Comparison of ENCODE assay signal across 21 mouse cellular contexts in genomic region chr5:90655891-90656290, GRCm38 (mm10). TPM values are rescaled to one million over a fixed set of nuclear protein-coding genes. Genes with fewer than 3 reads are reported as not detected.
DNase-seq lines count a peak whose midpoint lies in the region; ATAC-seq and TF ChIP-seq lines count a peak whose summit lies in the region.
"Had no signal": no experiment of that assay in that cellular context is flagged by ENCODE, and none has a peak within 500 bp of the region (broad histone marks: within the 10 kb centered on the region; RNA-seq: fewer than 3 reads in every experiment).

No protein-coding gene starts in this region.

- no peak overlapping the region for H3K27ac ChIP-seq in hindbrain, embryonic 13.5 days
- H3K27ac ChIP-seq in hindbrain, embryonic 12.5 days: no peak overlapping the region
- no peak overlapping the region for H3K27ac ChIP-seq in midbrain, postnatal 0 days (ENCODE audit: low read depth, low read length)
- H3K27ac ChIP-seq in midbrain, embryonic 15.5 days: no peak overlapping the region
- no peak overlapping the region for H3K27ac ChIP-seq in embryonic facial prominence, embryonic 12.5 days
- no peak overlapping the region for H3K27ac ChIP-seq in hindbrain, postnatal 0 days
- H3K27ac ChIP-seq: limb, embryonic 15.5 days; liver, embryonic 15.5 days; midbrain, embryonic 13.5 days; stomach, postnatal 0 days had no signal

- H3K9ac ChIP-seq in hindbrain, embryonic 13.5 days: no peak overlapping the region
- H3K9ac ChIP-seq in hindbrain, embryonic 12.5 days: no peak overlapping the region
- H3K9ac ChIP-seq in midbrain, postnatal 0 days (replicated peaks; ENCODE audit: low read length, poor library complexity, severe bottlenecking): no peak overlapping the region
- no peak overlapping the region for H3K9ac ChIP-seq in midbrain, embryonic 15.5 days
- no peak overlapping the region for H3K9ac ChIP-seq in embryonic facial prominence, embryonic 12.5 days
- no peak overlapping the region for H3K9ac ChIP-seq in hindbrain, postnatal 0 days (replicated peaks; ENCODE audit: low read length)
- H3K9ac ChIP-seq: limb, embryonic 15.5 days; liver, embryonic 15.5 days; midbrain, embryonic 13.5 days had no signal

- no peak overlapping the region for H3K4me3 ChIP-seq in hindbrain, embryonic 13.5 days
- H3K4me3 ChIP-seq in hindbrain, embryonic 12.5 days: no peak overlapping the region
- no peak overlapping the region for H3K4me3 ChIP-seq in midbrain, postnatal 0 days (ENCODE audit: low read depth, low read length)
- no peak overlapping the region for H3K4me3 ChIP-seq in midbrain, embryonic 15.5 days
- no peak overlapping the region for H3K4me3 ChIP-seq in embryonic facial prominence, embryonic 12.5 days
- 0 out of 2 replicates have a peak overlapping the region, but pooled peaks have one; percentile 8 for H3K4me3 ChIP-seq in hindbrain, postnatal 0 days (ENCODE audit: low read length)
- H3K4me3 ChIP-seq: limb, embryonic 15.5 days; liver, embryonic 15.5 days; midbrain, embryonic 13.5 days had no signal

- no peaks in the 10 kb centered on the region for H3K36me3 ChIP-seq in hindbrain, embryonic 13.5 days
- H3K36me3 ChIP-seq in hindbrain, embryonic 12.5 days: no peaks in the 10 kb centered on the region
- H3K36me3 ChIP-seq in midbrain, postnatal 0 days (ENCODE audit: insufficient read depth, low read length): no peaks in the 10 kb centered on the region
- no peaks in the 10 kb centered on the region for H3K36me3 ChIP-seq in midbrain, embryonic 15.5 days (replicated peaks)
- H3K36me3 ChIP-seq in embryonic facial prominence, embryonic 12.5 days: no peaks in the 10 kb centered on the region
- no peaks in the 10 kb centered on the region for H3K36me3 ChIP-seq in hindbrain, postnatal 0 days (ENCODE audit: insufficient read depth, low read length)
- H3K36me3 ChIP-seq: limb, embryonic 15.5 days; liver, embryonic 15.5 days; midbrain, embryonic 13.5 days had no signal

- H3K4me2 ChIP-seq in hindbrain, embryonic 13.5 days: peak overlapping the region; percentile 16; the same call in 1 of the 2 replicates
- no peak overlapping the region for H3K4me2 ChIP-seq in hindbrain, embryonic 12.5 days (replicated peaks)
- H3K4me2 ChIP-seq in midbrain, postnatal 0 days (ENCODE audit: low read depth, low read length, poor library complexity, severe bottlenecking): no peak overlapping the region
- no peak overlapping the region for H3K4me2 ChIP-seq in midbrain, embryonic 15.5 days
- peak overlapping the region; percentile 22 for H3K4me2 ChIP-seq in embryonic facial prominence, embryonic 12.5 days (replicated peaks)
- peak overlapping the region; percentile 38 for H3K4me2 ChIP-seq in hindbrain, postnatal 0 days (ENCODE audit: low read depth, low read length)
- H3K4me2 ChIP-seq: heart, embryonic 11.5 days; limb, embryonic 15.5 days; liver, embryonic 15.5 days; midbrain, embryonic 13.5 days had no signal

- 64% methylated on average over 13 of the region's 13 CpGs for WGBS in hindbrain, embryonic 13.5 days
- 62% methylated on average over 13 of the region's 13 CpGs for WGBS in hindbrain, embryonic 12.5 days
- 52% methylated on average over 13 of the region's 13 CpGs for WGBS in midbrain, postnatal 0 days
- WGBS in midbrain, embryonic 15.5 days: 59% methylated on average over 13 of the region's 13 CpGs
- 41% methylated on average over 13 of the region's 13 CpGs for WGBS in embryonic facial prominence, embryonic 12.5 days
- 48% methylated on average over 13 of the region's 13 CpGs for WGBS in hindbrain, postnatal 0 days

- H3K4me1 ChIP-seq in hindbrain, embryonic 13.5 days (replicated peaks): 0 out of 2 replicates have a peak, but pooled peaks cover 5% of the 10 kb centered on the region
- no peaks in the 10 kb centered on the region for H3K4me1 ChIP-seq in hindbrain, embryonic 12.5 days
- 0 out of 2 replicates have a peak, but pooled peaks cover 4% of the 10 kb centered on the region for H3K4me1 ChIP-seq in midbrain, postnatal 0 days (ENCODE audit: insufficient read depth, low read length)
- H3K4me1 ChIP-seq in midbrain, embryonic 15.5 days: no peaks in the 10 kb centered on the region
- H3K4me1 ChIP-seq in embryonic facial prominence, embryonic 12.5 days: 0 out of 2 replicates have a peak, but pooled peaks cover 5% of the 10 kb centered on the region
- no peaks in the 10 kb centered on the region for H3K4me1 ChIP-seq in hindbrain, postnatal 0 days (ENCODE audit: insufficient read depth, low read length)
- H3K4me1 ChIP-seq: liver, embryonic 15.5 days had no signal

- no peak for ATAC-seq in hindbrain, embryonic 13.5 days (ENCODE audit: low FRiP score)
- no peak for ATAC-seq in hindbrain, embryonic 12.5 days (ENCODE audit: low FRiP score)
- no peak for ATAC-seq in midbrain, postnatal 0 days (ENCODE audit: low FRiP score)
- ATAC-seq in midbrain, embryonic 15.5 days (replicated peaks): no peak
- no peak for ATAC-seq in embryonic facial prominence, embryonic 12.5 days (ENCODE audit: insufficient number of reproducible peaks, insufficient read depth, low FRiP score, low TSS enrichment)
- peak; percentile 60 for ATAC-seq in hindbrain, postnatal 0 days
- ATAC-seq: inflammation-experienced regulatory T-cells, adult 6 months; lung, postnatal 0 days; midbrain, embryonic 13.5 days; Patski had no signal

- TF ChIP-seq CTCF in midbrain, postnatal 0 days (IDR thresholded peaks at IDR 0.05): no peak
- no peak for TF ChIP-seq CTCF in hindbrain, postnatal 0 days (IDR thresholded peaks at IDR 0.05; ENCODE audit: low read depth)

- H3K9me3 ChIP-seq in hindbrain, embryonic 13.5 days: no peaks in the 10 kb centered on the region
- no peaks in the 10 kb centered on the region for H3K9me3 ChIP-seq in hindbrain, embryonic 12.5 days (replicated peaks)
- H3K9me3 ChIP-seq in midbrain, postnatal 0 days (ENCODE audit: low read length): no peaks in the 10 kb centered on the region
- no peaks in the 10 kb centered on the region for H3K9me3 ChIP-seq in midbrain, embryonic 15.5 days
- no peaks in the 10 kb centered on the region for H3K9me3 ChIP-seq in embryonic facial prominence, embryonic 12.5 days
- H3K9me3 ChIP-seq in hindbrain, postnatal 0 days (ENCODE audit: low read length): no peaks in the 10 kb centered on the region
- H3K9me3 ChIP-seq: limb, embryonic 15.5 days; liver, embryonic 15.5 days; midbrain, embryonic 13.5 days had no signal

- DNase-seq in midbrain, postnatal 0 days (ENCODE audit: low spot score): peak; percentile 22
- DNase-seq in hindbrain, postnatal 0 days (ENCODE audit: low spot score): peak; percentile 38
- DNase-seq in layer of hippocampus, postnatal 14 days (ENCODE audit: low spot score in 2 of 2): no peak
- DNase-seq: adrenal gland, adult 8-10 months; cerebellum, adult 9-10 months; heart, postnatal 14 days; right cerebral cortex, adult 18-20 months had no signal

- 0 out of 2 replicates have a peak, but pooled peaks cover 2% of the 10 kb centered on the region for H3K27me3 ChIP-seq in hindbrain, embryonic 13.5 days
- 0 out of 2 replicates have a peak, but pooled peaks cover 5% of the 10 kb centered on the region for H3K27me3 ChIP-seq in hindbrain, embryonic 12.5 days
- H3K27me3 ChIP-seq in midbrain, postnatal 0 days (ENCODE audit: insufficient read depth, low read length): no peaks in the 10 kb centered on the region; the same call in 1 of the 2 replicates
- no peaks in the 10 kb centered on the region for H3K27me3 ChIP-seq in midbrain, embryonic 15.5 days (replicated peaks)
- no peaks in the 10 kb centered on the region for H3K27me3 ChIP-seq in embryonic facial prominence, embryonic 12.5 days
- no peaks in the 10 kb centered on the region for H3K27me3 ChIP-seq in hindbrain, postnatal 0 days (ENCODE audit: insufficient read depth, low read length)
- H3K27me3 ChIP-seq: liver, embryonic 15.5 days; midbrain, embryonic 13.5 days; Patski had no signal

RNA-seq across cellular contexts. Expression of gene Rassf6, which starts 15.4 kb away (rescaled TPM):
- 0.87 and 1.0 TPM in 2 replicates for polyA plus RNA-seq in hindbrain, embryonic 13.5 days (2015; fragmentation: Nextera tagmentation; extraction: Ambion mirVana)
- polyA plus RNA-seq in hindbrain, embryonic 12.5 days (2016; fragmentation: Nextera tagmentation; extraction: Ambion mirVana): 0.62 and 0.73 TPM in 2 replicates
- total RNA-seq in midbrain, postnatal 0 days (2014; rRNA removed): 1.9 and 2.5 TPM in 2 replicates
- polyA plus RNA-seq in midbrain, postnatal 0 days (2015; fragmentation: Nextera tagmentation; extraction: Ambion mirVana): 2.0 and 2.4 TPM in 2 replicates
- polyA plus RNA-seq in midbrain, embryonic 15.5 days (2015; fragmentation: Nextera tagmentation; extraction: Ambion mirVana): 1.4 and 1.8 TPM in 2 replicates
- 0.27 and 0.87 TPM in 2 replicates for polyA plus RNA-seq in embryonic facial prominence, embryonic 12.5 days (2016; fragmentation: Nextera tagmentation; extraction: Ambion mirVana)
- 1.4 and 1.8 TPM in 2 replicates for total RNA-seq in hindbrain, postnatal 0 days (2014; rRNA removed)
- polyA plus RNA-seq in hindbrain, postnatal 0 days (2015; fragmentation: Nextera tagmentation; extraction: Ambion mirVana): 2.8 and 3.9 TPM in 2 replicates
- total RNA-seq in layer of hippocampus, postnatal 14 days (2021): under 1 TPM; 0.32 to 0.52 TPM
- total RNA-seq: common myeloid progenitor, adult 5-6 weeks; gastrocnemius, adult 8-10 months; heart, postnatal 14 days had no signal

Comparison
In these comparisons a context has a peak if more than half of its experiments do, and no peak if none do; other contexts are left out.
1. H3K4me2 ChIP-seq: peak in hindbrain, embryonic 13.5 days (single experiment), embryonic facial prominence, embryonic 12.5 days (single experiment) and hindbrain, postnatal 0 days (single experiment); none in hindbrain, embryonic 12.5 days (single experiment), midbrain, postnatal 0 days (single experiment) and midbrain, embryonic 15.5 days (single experiment).
2. DNase-seq: peak in midbrain, postnatal 0 days (single experiment) and hindbrain, postnatal 0 days (single experiment); none in layer of hippocampus, postnatal 14 days (0 of 2).